Mouse (Mus musculus): ENCODE measurements around the gene Smarcc2. TPM values are rescaled to one million over a fixed set of nuclear protein-coding genes. Genes with fewer than 3 reads are reported as not detected.

Gene Smarcc2
- total RNA-seq (2017): 117 and 119 TPM in 2 replicates

DNA sequence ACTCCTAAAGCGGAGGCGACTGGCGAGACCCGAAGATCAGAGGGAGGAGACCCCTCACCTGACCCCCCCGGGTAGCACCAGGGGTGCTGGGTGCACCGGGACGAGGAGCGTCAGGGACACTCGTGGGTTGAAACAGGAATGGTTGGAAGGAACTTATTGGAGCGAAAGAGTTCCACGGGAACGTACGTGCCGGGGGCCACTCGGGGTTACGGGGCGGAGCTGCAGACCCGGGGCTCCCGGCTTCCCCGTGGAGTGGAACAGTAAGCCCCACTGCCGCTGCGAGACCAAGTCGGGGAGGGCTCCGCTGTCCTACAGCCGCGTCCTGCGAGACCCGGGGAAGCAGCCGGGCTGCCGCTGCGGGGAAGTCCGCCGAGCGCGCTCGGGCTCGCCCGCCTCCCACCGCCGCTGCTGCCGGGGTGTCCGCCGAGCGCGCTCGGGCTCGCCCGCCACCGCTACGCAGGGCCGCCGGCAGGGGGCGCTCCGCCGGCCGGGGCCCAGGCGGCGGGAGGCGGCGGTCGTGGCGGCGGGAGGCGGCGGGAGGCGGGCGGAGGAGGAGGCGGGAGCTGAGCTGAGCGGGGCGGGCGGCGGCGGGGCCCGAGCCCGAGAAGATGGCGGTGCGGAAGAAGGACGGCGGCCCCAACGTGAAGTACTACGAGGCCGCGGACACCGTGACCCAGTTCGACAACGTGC is at the start of gene Smarcc2:
TSS of gene Smarcc2 (plus strand) at position 530 of the 690 bp plus-strand sequence.
- peak; percentile 47 for ATAC-seq (ENCODE audit: extremely low read depth, insufficient number of reproducible peaks, low FRiP score, poor library complexity, severe bottlenecking)

DNA sequence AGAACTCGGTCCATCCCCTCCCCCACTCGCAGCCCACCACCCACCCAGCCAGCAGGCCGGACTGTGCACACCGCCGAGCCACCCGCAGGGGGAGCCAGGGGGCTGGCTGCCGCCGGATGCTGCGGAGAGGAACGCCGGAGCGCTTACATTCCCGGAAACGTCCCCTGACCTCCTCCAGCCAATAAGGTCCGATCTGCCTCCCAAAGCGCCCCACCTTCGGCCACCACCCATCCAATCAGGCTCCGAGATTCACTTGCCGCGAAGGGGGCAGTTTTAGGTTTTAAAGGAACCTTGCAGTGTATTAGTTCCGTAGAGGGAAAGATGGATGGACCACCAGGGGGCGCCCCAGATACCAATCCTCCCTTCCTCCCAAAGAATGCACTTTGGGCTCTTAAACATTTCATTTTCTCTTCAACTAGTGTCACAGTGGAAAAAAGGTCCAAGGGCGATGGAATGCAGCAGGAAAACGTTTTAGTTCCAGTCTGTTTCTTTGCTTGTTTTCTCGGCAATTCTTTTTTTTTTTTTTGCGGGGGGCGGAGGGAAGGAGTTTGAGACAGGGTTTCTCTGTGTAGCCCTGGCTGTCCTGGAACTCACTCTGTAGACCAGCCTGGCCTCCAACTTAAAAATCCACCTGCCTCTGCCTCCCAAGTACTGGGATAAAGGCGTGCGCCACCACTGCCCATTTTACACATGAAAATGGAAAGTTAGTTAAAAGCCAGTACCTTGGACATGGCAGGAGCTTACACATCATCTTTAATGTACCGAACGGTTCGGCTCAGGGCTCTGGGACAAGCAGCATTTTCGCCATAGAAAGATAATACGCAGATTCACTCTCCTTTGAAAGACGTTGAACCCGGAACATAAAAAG is 49.1 kb upstream of the Smarcc2 start:
- peak; percentile 85 for ATAC-seq (ENCODE audit: extremely low read depth, insufficient number of reproducible peaks, low FRiP score, poor library complexity, severe bottlenecking)

DNA sequence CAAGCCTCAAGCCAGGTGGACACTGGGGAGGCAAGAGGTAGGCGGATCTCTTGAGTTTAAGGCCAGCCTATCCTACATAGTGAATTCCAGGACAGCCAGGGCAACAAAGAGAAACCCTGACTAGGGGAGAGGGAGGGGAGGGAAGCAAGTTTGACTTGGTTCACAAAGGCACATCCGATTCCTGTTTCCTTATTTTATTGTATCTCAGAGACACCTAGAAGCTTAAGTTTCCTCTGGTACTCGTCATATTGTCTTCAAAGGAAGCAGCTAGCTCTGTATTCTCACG is 48.5 kb upstream of the Smarcc2 start:
- ATAC-seq (ENCODE audit: extremely low read depth, insufficient number of reproducible peaks, low FRiP score, poor library complexity, severe bottlenecking): no peak

DNA sequence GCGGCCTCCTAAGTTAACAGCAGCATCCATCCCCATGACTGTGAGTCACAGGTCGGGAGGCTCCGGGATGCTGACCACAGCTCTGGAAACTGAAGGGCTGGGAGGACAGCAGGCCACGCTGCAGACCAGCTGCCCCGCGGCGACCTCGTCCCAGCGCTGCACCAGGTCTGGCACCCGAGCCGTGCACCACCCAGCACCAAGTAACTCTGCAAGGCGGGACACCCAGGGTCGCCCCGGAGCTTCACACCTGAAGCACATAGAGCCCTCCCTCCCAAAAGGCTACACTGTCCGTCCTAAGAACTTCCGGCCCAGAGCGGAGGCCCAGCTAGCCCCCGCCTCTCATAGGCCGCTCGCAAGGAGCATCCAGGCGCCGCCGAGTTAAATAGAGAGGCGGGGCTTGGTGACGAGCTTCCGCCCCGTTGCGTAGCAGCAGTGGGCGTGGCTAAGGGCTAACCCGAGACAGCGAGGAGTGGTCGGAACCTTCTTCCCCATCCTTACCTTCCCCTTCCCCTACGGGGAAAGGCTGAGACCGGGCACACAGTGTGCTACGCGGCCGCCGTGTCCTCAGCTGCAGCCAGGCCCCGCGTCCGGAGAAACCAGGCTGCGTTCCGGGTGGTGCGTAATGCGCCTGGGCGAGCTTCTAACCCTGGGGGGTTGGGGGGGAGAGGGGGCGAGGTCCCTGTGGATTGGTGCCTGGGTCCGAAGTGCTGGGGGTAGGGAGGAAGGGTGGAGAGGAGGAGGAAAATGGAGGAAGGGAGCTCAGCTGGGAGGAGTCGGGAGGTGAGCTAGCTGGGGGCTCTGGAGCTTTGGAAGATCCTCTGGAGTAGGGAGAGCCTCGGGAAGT is 47.6 kb upstream of the Smarcc2 start, which contains the start of the genes Nabp2 and Rnf41:
TSS of gene Nabp2 (minus strand) at position 282 of the 844 bp plus-strand sequence.
TSS of gene Rnf41 (plus strand) at position 447 of the 844 bp plus-strand sequence.
- peak; percentile 86 for ATAC-seq (ENCODE audit: extremely low read depth, insufficient number of reproducible peaks, low FRiP score, poor library complexity, severe bottlenecking)

DNA sequence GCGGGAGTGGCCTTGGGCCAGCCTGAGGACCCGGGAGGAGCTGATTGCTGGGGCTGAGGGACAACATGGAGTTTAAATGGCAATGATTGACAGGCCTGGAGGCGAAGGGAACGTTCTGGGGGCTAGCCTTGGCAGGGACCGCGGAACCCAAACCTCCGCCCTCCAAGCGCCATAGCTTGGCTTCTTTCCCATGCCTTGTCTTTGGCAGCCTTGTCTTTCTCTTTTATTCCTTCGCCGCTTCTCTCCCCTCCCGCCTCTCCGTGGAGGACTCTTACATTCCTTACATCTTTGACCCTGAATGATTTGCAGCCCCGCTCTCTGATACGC is 47.0 kb upstream of the Smarcc2 start:
- no peak for ATAC-seq (ENCODE audit: extremely low read depth, insufficient number of reproducible peaks, low FRiP score, poor library complexity, severe bottlenecking)

DNA sequence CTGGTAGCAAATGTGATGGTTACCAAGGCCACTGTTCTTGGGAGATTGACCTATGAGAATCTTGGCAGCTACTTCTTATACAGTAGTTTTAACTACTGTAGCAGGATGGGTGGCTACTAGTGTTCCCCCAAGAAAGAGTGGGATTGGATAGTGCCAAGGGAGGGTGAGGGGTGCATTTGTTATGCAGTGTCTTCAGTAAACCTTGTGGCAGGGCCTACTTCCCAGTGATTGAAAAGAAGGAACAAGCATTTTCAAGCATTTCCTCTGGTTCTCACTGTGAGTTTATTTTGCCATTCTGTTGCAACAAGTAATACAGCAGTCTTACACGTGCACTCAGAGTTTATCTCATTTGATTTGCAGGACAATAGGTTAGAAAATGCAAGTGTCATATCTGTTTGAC is 46.5 kb upstream of the Smarcc2 start:
- ATAC-seq (ENCODE audit: extremely low read depth, insufficient number of reproducible peaks, low FRiP score, poor library complexity, severe bottlenecking): no peak

DNA sequence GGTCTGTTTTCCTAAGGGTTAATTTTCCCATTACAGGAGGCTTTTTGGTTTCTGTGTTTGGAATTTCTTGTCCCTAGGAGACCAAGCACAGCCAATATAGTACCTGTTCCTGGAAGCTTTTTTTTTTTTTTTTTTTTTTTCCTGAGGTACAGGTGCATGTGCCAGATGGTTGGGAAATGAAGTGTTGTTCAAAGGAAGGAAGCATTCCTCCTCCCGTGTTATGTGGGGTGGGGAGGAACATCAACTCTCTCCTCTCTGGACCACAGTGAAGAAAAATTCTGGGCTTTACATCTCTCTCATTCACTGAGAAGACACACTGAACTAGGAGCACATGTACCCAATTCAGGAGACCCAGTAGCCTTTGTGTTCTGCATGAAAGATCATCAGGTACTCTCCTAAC is 46.0 kb upstream of the Smarcc2 start:
- no peak for ATAC-seq (ENCODE audit: extremely low read depth, insufficient number of reproducible peaks, low FRiP score, poor library complexity, severe bottlenecking)

DNA sequence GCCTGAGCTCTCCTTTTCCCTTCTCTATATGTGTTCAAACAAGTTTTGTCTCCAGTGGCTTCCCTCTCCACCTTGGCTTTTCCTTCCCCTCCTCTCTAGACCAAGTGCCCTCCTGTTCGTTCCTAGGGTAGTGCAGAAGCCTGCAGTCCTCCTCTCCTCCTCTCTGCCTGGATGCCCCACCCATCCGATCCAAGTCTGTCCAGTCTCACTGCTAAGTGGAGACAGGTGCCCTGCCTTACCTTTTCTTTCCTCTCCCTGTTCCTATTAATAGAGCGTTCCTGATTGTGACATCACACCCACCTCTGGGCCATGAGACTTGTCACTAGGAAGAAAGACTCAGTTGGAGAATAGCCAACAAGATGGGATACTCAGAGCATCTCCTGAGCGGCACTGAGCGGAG is 44.2 kb upstream of the Smarcc2 start:
- no peak for ATAC-seq (ENCODE audit: extremely low read depth, insufficient number of reproducible peaks, low FRiP score, poor library complexity, severe bottlenecking)

DNA sequence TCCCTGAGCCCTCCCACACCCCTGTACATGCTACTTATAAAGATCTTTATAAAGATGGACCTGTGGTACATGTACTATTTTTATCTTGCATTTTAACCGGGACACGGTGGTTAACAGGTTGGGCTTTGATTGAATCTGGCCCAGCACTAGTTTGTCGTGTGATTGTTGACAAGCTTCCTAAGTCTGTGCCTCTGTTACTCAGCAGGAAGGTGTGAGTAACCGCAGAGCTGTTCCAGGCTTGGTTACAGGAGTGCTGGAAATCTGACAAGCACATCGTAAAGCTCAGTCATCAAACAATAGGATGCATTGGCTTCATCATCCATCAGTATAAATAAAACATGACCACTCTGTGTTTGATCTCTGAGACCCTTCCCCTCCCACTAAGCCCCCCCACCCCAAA is 36.6 kb upstream of the Smarcc2 start:
- ATAC-seq (ENCODE audit: extremely low read depth, insufficient number of reproducible peaks, low FRiP score, poor library complexity, severe bottlenecking): no peak

DNA sequence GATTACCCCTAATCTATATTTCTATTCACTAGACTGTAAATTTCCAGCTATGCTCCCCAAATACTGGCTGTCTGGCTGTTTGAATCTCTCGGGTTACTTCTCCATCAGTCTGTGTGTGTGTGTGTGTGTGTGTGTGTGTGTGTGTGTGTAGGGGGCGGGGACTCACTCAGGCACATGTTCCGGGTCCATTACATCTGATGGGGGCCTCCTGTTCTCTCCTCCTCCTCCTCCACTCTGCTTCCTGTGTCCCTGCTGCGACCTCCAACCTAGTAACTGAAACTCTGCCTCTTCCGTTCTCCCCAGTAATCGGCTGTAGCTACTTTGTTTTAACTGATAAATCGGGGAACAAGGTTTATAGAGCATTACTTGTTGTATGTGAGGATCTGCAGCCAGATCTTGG is 34.4 kb upstream of the Smarcc2 start:
- peak; percentile 48; the same call in 1 of the 2 replicates for ATAC-seq (ENCODE audit: extremely low read depth, insufficient number of reproducible peaks, low FRiP score, poor library complexity, severe bottlenecking)

DNA sequence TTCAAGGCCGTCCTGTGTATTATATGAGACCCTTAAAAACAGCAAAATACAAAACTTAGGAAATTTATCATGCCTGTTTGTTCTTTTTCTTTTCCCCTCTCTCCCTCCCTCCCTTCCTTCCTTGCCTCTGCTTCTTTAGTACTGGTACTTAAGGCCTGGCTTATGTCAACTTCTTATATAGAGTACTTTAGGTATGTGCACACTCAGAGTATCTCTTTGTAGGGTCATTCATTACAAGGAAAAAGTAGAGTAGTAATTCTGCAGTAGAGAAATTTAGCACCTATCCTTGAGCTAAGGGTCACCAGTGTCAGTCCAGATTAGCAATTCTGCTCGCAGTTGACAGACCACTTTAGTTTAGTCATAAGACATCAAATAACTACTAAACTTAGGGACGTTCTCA is 33.8 kb upstream of the Smarcc2 start:
- ATAC-seq (ENCODE audit: extremely low read depth, insufficient number of reproducible peaks, low FRiP score, poor library complexity, severe bottlenecking): no peak

DNA sequence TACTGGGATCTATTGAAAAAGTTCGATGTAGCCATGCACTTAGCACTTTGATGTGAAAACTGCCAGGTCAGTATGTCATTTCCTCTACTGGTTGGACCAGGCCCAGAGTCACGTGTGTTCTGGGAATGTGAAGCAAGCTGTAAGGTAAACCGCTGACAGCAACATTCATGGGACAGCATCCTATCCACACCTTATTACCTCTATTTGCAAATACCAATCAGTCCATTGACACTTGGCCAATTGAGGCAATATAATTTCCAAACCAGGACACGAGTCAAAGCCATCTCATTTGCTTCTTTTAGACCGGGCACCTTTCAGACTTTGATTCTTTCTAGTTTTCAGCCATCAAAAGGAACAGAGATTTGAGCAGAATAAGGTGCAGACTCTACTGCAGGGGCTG is 30.0 kb upstream of the Smarcc2 start:
- no peak for ATAC-seq (ENCODE audit: extremely low read depth, insufficient number of reproducible peaks, low FRiP score, poor library complexity, severe bottlenecking)

DNA sequence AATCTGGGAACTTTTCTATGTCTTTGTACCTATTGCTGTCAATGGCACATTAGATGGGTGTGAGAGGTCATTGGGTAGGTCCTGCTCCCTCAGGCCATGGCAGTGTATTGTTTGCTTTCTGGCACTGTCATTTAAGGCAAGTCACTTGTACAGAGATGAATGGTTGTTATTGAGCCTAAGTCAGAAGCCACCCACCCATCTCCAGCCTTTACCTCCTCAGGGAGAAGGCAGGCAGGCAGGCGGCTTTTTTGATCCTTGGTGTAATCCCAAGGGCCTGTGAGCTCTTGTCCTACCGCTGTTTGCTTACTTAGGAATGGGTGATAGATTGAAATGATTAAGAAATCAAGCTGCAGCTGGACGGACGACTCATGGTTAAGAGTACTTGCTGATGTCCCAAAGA is 29.6 kb upstream of the Smarcc2 start:
- no peak for ATAC-seq (ENCODE audit: extremely low read depth, insufficient number of reproducible peaks, low FRiP score, poor library complexity, severe bottlenecking)

DNA sequence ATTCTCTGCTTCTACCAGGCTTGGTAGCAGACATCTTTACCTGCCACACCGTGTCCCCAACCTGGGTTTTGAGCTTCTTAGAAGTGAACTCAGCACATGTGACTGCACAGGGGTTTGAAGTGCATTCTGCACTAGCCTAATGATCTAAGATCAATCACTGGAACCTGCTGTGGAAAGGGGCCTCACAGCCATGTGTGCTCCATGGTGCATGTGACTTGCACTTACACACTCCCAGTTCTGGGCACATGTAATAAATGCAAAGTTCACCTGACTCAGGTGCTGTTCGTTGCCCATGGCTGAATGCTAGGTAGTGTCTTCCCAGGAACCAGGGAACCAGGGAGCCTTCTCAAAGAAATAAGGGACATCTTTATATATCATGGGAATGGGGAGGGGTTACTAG is 25.6 kb upstream of the Smarcc2 start:
- ATAC-seq (ENCODE audit: extremely low read depth, insufficient number of reproducible peaks, low FRiP score, poor library complexity, severe bottlenecking): no peak

DNA sequence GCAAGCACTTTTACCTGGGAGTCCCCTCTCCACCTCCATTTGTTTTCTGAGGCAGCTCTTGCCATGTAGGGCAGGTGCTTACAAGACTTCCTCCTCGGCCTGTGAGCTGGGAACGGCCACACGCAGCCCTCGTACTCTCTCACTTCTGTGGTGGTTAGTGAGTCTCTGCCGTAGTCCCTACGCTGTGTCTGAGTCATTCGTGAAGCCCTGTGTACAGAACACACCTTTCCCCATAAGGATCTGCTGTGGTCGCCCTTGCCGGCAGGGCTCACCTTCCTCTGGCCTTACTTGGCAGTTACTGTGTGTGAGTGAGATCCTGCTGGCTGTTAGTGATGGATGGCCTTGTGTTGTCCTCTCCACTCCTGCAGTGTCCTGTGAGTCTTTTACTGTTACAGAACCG is 24.4 kb upstream of the Smarcc2 start:
- ATAC-seq (ENCODE audit: extremely low read depth, insufficient number of reproducible peaks, low FRiP score, poor library complexity, severe bottlenecking): peak; percentile 41; the same call in 1 of the 2 replicates

DNA sequence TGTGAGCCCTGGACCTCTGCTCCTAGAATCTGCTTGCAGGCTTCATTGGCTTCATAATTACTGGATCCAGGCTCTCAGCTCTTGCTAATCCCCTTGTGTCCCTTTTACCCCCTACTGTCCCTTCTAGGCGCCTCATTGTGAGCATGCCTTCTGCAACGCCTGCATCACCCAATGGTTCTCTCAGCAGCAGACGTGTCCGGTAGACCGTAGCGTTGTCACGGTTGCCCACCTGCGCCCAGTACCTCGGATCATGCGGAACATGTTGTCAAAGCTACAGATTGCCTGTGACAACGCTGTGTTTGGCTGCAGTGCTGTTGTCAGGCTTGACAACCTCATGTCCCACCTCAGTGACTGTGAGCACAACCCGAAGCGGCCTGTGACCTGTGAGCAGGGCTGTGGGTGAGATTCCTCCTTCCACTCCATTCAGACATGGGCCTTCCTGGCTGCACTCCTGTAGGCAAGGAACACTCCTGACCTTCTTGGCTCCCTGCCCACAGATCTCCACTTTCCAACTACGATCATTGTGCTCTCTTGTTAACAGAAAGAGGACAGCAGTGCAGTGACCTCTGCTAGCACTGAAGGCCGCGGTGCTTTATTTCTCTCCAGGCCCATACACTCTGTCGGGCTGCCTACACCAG is 23.7 kb upstream of the Smarcc2 start:
- ATAC-seq (ENCODE audit: extremely low read depth, insufficient number of reproducible peaks, low FRiP score, poor library complexity, severe bottlenecking): peak; percentile 70

DNA sequence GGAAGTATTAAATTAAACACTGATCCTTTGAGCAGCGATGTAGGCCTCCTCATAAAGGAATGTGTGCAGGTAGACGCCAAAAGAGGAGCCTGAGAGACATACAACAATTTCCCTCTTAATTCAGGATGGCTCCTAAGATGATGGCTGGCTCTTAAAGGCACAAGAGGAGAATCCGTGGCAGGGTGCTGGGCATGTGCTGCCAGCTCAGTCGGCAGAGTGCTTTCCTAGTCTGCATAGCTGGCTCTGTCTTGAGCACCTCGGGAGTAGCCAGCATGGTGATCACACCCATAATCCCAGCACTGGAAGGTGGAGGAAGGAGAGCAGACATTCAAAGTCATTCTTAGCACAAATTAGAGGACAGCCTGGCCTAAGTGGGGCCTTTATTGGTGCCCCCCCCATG is 23.2 kb upstream of the Smarcc2 start:
- ATAC-seq (ENCODE audit: extremely low read depth, insufficient number of reproducible peaks, low FRiP score, poor library complexity, severe bottlenecking): no peak

DNA sequence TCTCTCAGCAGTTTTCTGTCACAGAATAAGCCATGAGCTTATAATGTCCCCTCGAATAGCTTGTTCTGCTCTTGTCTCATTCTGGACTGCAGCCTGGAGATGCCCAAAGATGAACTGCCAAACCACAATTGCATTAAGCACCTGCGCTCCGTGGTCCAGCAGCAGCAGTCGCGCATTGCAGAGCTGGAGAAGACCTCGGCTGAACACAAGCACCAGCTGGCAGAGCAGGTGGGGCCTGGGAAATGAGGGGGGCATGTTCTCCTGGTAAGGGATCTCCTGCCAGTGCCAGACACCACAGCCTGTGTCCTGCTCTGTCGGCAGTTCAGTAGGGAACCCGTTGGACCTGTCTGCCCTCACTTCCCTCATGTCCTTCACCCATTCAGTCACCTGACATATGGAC is 22.7 kb upstream of the Smarcc2 start:
- ATAC-seq (ENCODE audit: extremely low read depth, insufficient number of reproducible peaks, low FRiP score, poor library complexity, severe bottlenecking): no peak

DNA sequence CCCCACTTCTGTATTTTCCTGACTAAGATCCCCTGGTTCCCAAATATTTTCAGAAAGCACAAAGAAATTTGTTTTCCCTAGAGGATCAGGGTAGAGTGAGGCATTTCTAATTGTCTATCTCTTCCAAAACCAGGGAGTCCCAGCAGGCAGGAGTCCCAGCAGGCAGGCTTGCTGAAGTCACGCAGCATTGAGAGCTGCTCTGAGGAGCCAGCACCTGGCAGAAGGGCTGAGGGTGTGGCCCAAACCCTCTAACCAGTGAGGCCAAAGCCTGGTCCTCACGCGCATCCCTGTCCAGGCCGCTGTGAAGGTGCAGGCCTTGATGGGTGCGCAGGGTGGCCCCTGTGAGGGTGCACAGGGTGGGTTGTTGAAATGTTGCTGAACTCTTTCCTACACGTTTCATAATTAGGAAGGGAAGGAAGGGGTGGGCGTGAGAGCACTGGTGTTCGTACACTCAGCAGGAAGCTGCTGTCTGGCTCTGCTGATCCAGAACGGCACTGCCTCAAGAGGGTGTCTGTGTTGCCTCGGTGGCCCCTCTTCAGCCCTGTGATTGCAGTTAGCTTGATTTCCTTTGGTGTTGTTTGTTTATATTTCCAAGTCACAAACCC is 20.3 kb upstream of the Smarcc2 start:
- peak; percentile 68 for ATAC-seq (ENCODE audit: extremely low read depth, insufficient number of reproducible peaks, low FRiP score, poor library complexity, severe bottlenecking)

Data from neutrophil, adult 5-6 weeks (primary cell).